Mouse (Mus musculus) spleen, adult 2 months (tissue): Measurements from ENCODE around the gene Ppp1r1c.

ENCODE experiments used
- CTCF ChIP-seq: fragments of 200-500 bp; IDR thresholded peaks from 2 replicates; pipeline ENCODE4 v1.5.1; 2011; ENCODE audit warnings: mild to moderate bottlenecking, inconsistent platforms; ENCODE audit not compliant: insufficient read depth, insufficient read length, insufficient replicate concordance; ENCODE audit errors: extremely low read depth
- POLR2A ChIP-seq: fragments of 200-500 bp; IDR thresholded peaks from 2 replicates; pipeline ENCODE4 v1.6.1; 2011; ENCODE audit warnings: low read depth, low read length, inconsistent platforms

DNA sequence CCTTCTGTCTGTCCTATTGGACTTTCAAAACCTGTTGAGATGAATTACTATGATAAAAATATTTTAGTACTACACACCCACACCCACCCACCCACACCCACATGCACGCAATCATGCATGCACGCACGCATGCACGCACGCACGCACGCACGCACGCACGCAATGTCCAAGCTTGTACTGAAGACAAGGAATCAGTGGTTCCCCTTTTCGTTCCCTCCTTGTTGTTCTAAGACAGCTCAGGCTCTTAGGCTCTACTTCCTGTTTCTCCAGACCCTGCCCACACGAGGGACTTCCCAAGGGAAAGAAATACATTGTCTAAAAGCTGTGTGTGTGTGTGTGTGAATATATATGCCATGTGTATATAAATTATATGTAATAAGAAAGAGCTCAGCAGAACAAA lies 11.6 kb upstream of the Ppp1r1c start:
- TF ChIP-seq POLR2A (no peak), CTCF (no peak)
